Mouse (Mus musculus) forebrain, embryonic 13.5 days (tissue): ENCODE results near the gene Pde3a. TPM values are rescaled to one million over a fixed set of nuclear protein-coding genes. Genes with fewer than 3 reads are reported as not detected.
"Not testable (repeated sequence)": the region's sequence is repeated elsewhere in the genome, so short reads cannot be mapped to it uniquely, and the experiment has no call there.

ENCODE experiments used
- ATAC-seq: fragments of 200-750 bp; cut with Nextera tagmentation; 2 replicates; pipeline ENCODE4 v1.8.0; 2017
- H3K27ac ChIP-seq: fragments of 300-500 bp; sonication (generic); 2 replicates; pipeline ENCODE4 v1.5.1; 2015; ENCODE audit warnings: inconsistent platforms, mild to moderate bottlenecking, moderate library complexity
- H3K27me3 ChIP-seq: fragments of 300-500 bp; sonication (generic); 2 replicates; pipeline ENCODE4 v1.6.1; 2015; ENCODE audit warnings: mild to moderate bottlenecking, inconsistent platforms
- H3K36me3 ChIP-seq: fragments of 300-500 bp; sonication (generic); 2 replicates; pipeline ENCODE4 v1.6.1; 2015; ENCODE audit warnings: mild to moderate bottlenecking, inconsistent platforms; ENCODE audit not compliant: poor library complexity, severe bottlenecking
- H3K4me1 ChIP-seq: fragments of 300-500 bp; sonication (generic); 2 replicates; pipeline ENCODE4 v1.6.1; 2015; ENCODE audit warnings: inconsistent platforms
- H3K4me2 ChIP-seq: fragments of 300-500 bp; sonication (generic); 2 replicates; pipeline ENCODE4 v1.6.1; 2015; ENCODE audit warnings: inconsistent platforms, mild to moderate bottlenecking, moderate library complexity
- H3K4me3 ChIP-seq: fragments of 300-500 bp; sonication (generic); 2 replicates; pipeline ENCODE4 v1.5.1; 2015; ENCODE audit warnings: mild to moderate bottlenecking, inconsistent platforms
- H3K9ac ChIP-seq: fragments of 300-500 bp; sonication (generic); 2 replicates; pipeline ENCODE4 v1.6.1; 2015; ENCODE audit warnings: mild to moderate bottlenecking, inconsistent platforms
- H3K9me3 ChIP-seq: fragments of 300-500 bp; sonication (generic); replicated peaks from 2 replicates; pipeline ENCODE4 v1.6.1; 2016; ENCODE audit warnings: inconsistent platforms
- WGBS: fragments of 180-500 bp; shearing (Covaris S2); methylation state at CpG from one replicate; pipeline ENCODE4 v1.1.7; 2015; 5-methylcytosine and 5-hydroxymethylcytosine counted together
- polyA plus RNA-seq: library from polyadenylated mRNA; unstranded; fragments of >200 nt; fragmentation: Nextera tagmentation; extraction: Ambion mirVana; gene quantifications from 2 replicates; pipeline ENCODE4 v1.2.1, GENCODE M21; 2015

The Pde3a gene
- polyA plus RNA-seq, 1 experiment from 2014 or later, result 0.84 TPM

DNA sequence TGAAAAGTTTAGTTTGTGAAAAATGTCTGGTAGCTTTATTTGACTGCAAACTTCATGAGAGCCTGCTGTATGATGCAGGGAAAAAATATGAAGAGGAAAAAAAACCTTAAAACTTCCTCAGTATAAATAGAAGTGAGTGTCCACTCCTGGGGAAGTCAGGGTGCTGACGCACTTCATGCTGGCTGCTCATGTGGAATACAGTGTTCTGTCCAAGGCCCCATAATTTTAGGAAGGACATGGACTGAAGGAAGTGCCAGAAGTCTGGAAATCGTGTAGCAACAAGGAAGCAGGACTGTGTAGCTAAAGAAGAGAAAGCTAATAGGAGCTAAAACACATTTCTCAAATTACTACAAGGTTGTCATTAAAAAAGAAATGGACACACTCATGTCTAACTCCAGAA is 59.4 kb downstream of the Pde3a start:
- H3K4me1 ChIP-seq, result no peaks in the 10 kb centered on the region
- H3K9ac ChIP-seq, result no peak overlapping the region
- ATAC-seq, result no peak
- no peak overlapping the region for H3K4me3 ChIP-seq
- 81% methylated on average over 2 of the region's 2 CpGs for WGBS
- H3K36me3 ChIP-seq, result no peaks in the 10 kb centered on the region
- no peak overlapping the region for H3K4me2 ChIP-seq
- no peak overlapping the region for H3K27ac ChIP-seq
- no peaks in the 10 kb centered on the region for H3K9me3 ChIP-seq
- no peaks in the 10 kb centered on the region for H3K27me3 ChIP-seq

GRCm38 (mm10) chr6:141309872-141310271 is 60.8 kb downstream of the Pde3a start:
- Histone ChIP-seq H3K4me1 (no peaks in the 10 kb centered on the region), H3K27me3 (no peaks in the 10 kb centered on the region), H3K9me3 (no peaks in the 10 kb centered on the region), H3K27ac (no peak overlapping the region), H3K4me2 (no peak overlapping the region), H3K4me3 (no peak overlapping the region), H3K9ac (no peak overlapping the region), H3K36me3 (no peaks in the 10 kb centered on the region)
- ATAC-seq, result no peak
- 34% methylated on average over 3 of the region's 3 CpGs for WGBS

- H3K27me3 ChIP-seq, result no peaks in the 10 kb centered on the region
- H3K4me3 ChIP-seq, result no peak overlapping the region
- H3K36me3 ChIP-seq, result no peaks in the 10 kb centered on the region
- H3K27ac ChIP-seq, result no peak overlapping the region
- 67% methylated on average over 6 of the region's 6 CpGs for WGBS
- ATAC-seq, result no peak
- no peaks in the 10 kb centered on the region for H3K9me3 ChIP-seq
- no peak overlapping the region for H3K9ac ChIP-seq
- H3K4me1 ChIP-seq, result no peaks in the 10 kb centered on the region
- H3K4me2 ChIP-seq, result no peak overlapping the region
These were observed 61.3 kb downstream of the Pde3a start for GRCm38 (mm10) chr6:141310351-141310750.

DNA sequence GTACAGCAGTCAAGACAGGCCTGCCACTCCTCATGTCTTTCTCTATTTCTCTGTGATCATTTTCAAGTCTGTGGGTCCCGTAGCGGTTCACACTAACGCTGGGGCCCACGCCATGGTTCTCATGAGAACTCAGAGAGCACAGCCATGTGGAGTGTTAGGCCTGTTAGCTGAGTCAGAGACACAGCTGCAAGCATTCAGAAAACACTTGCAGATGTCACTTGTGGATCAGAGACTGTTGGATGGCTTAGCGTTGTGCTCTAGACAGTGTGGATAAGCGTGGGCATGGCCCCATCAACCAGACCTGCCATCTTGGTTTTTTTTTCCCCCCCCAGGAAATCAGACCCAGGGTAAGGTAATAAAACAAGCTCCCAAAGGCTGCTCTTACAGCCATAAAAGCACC is 62.5 kb downstream of the Pde3a start:
- no peak overlapping the region for H3K4me2 ChIP-seq
- H3K9ac ChIP-seq, result no peak overlapping the region
- 93% methylated on average over 6 of the region's 6 CpGs for WGBS
- H3K36me3 ChIP-seq, result no peaks in the 10 kb centered on the region
- no peak overlapping the region for H3K4me3 ChIP-seq
- no peaks in the 10 kb centered on the region for H3K27me3 ChIP-seq
- ATAC-seq, result no peak
- no peaks in the 10 kb centered on the region for H3K4me1 ChIP-seq
- H3K9me3 ChIP-seq, result no peaks in the 10 kb centered on the region
- no peak overlapping the region for H3K27ac ChIP-seq

GRCm38 (mm10) chr6:141313112-141313511 is 64.0 kb downstream of the Pde3a start:
- Histone ChIP-seq H3K9ac (no peak overlapping the region), H3K27me3 (no peaks in the 10 kb centered on the region), H3K36me3 (no peaks in the 10 kb centered on the region), H3K9me3 (no peaks in the 10 kb centered on the region), H3K4me1 (no peaks in the 10 kb centered on the region), H3K4me3 (no peak overlapping the region), H3K4me2 (no peak overlapping the region), H3K27ac (no peak overlapping the region)
- 91% methylated on average over 4 of the region's 4 CpGs for WGBS
- no peak for ATAC-seq

GRCm38 (mm10) chr6:141318440-141318839 is 69.4 kb downstream of the Pde3a start:
- no peaks in the 10 kb centered on the region for H3K36me3 ChIP-seq
- WGBS, result 61% methylated on average over 3 of the region's 3 CpGs
- ATAC-seq, result no peak

GRCm38 (mm10) chr6:141321253-141321652 is 72.2 kb downstream of the Pde3a start:
- Histone ChIP-seq H3K27ac (no peak overlapping the region), H3K36me3 (no peaks in the 10 kb centered on the region), H3K27me3 (no peaks in the 10 kb centered on the region), H3K9ac (no peak overlapping the region), H3K4me1 (no peaks in the 10 kb centered on the region), H3K4me3 (no peak overlapping the region), H3K9me3 (no peaks in the 10 kb centered on the region), H3K4me2 (no peak overlapping the region)
- ATAC-seq, result no peak
- WGBS, result 84% methylated on average over 3 of the region's 3 CpGs

More at GRCm38 (mm10) chr6:141318440-141318839, 69.4 kb downstream of the Pde3a start:
- Histone ChIP-seq H3K27ac (no peak overlapping the region), H3K4me2 (no peak overlapping the region), H3K9ac (no peak overlapping the region), H3K4me3 (no peak overlapping the region), H3K9me3 (no peaks in the 10 kb centered on the region), H3K4me1 (no peaks in the 10 kb centered on the region), H3K27me3 (no peaks in the 10 kb centered on the region)

DNA sequence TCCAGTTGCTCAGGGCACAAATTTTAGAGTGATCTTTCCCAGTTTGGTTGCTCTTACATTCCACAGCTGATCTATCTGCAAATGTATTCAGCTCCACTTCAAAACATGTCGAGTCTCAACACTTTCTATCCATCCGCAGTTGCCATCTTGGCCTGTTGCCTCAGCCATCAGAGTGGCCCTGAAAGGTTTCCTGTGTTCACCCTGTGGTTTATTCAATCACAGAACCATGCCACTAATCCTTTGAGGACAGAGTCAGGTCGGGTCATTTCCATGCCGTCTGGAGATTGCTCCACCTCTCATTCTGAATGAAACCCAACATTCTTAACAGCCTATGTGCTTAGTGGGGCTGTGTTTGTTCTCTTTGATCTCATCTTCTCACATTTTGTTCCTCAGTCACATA is 73.9 kb downstream of the Pde3a start:
- no peaks in the 10 kb centered on the region for H3K4me1 ChIP-seq
- H3K4me3 ChIP-seq, result no peak overlapping the region
- no peaks in the 10 kb centered on the region for H3K36me3 ChIP-seq
- H3K4me2 ChIP-seq, result no peak overlapping the region
- 51% methylated on average over 4 of the region's 4 CpGs for WGBS
- H3K27ac ChIP-seq, result no peak overlapping the region
- H3K27me3 ChIP-seq, result no peaks in the 10 kb centered on the region
- H3K9ac ChIP-seq, result no peak overlapping the region
- H3K9me3 ChIP-seq, result no peaks in the 10 kb centered on the region
- ATAC-seq, result no peak

GRCm38 (mm10) chr6:141327134-141327533 is 78.1 kb downstream of the Pde3a start:
- not testable (repeated sequence) for H3K36me3 ChIP-seq, H3K4me1 ChIP-seq, ATAC-seq, H3K27ac ChIP-seq, H3K27me3 ChIP-seq, H3K9ac ChIP-seq, H3K4me3 ChIP-seq, H3K4me2 ChIP-seq, H3K9me3 ChIP-seq
- WGBS, result 90% methylated on average over 2 of the region's 2 CpGs

DNA sequence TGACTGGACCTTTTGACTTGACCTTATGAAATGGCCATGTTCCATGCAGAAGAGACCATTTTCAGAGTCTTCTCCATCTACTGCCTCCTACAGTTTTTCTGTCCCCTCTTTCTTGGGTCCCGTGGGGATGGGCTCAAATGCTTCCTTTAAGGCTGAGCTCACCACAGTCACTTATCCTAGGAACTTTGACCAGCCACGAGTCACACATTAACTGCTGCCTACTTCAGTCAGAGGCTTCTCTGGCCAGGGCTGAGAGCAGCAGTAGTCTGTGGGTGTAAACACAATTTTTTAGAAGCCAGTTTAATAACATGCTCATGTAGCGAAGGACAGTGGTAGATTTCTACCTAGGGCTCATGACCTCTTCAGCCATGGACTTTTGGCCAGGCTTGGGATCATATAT is 79.0 kb downstream of the Pde3a start:
- no peak for ATAC-seq
- no peak overlapping the region for H3K9ac ChIP-seq
- H3K27me3 ChIP-seq, result no peaks in the 10 kb centered on the region
- no peak overlapping the region for H3K27ac ChIP-seq
- no peaks in the 10 kb centered on the region for H3K36me3 ChIP-seq
- no peak overlapping the region for H3K4me3 ChIP-seq
- H3K4me1 ChIP-seq, result no peaks in the 10 kb centered on the region
- WGBS, result 90% methylated on average over 3 of the region's 3 CpGs
- H3K4me2 ChIP-seq, result no peak overlapping the region
- no peaks in the 10 kb centered on the region for H3K9me3 ChIP-seq

- Histone ChIP-seq H3K27ac (no peak overlapping the region), H3K36me3 (no peaks in the 10 kb centered on the region), H3K9ac (no peak overlapping the region), H3K4me1 (no peaks in the 10 kb centered on the region), H3K4me2 (no peak overlapping the region), H3K27me3 (no peaks in the 10 kb centered on the region), H3K4me3 (no peak overlapping the region), H3K9me3 (no peaks in the 10 kb centered on the region)
- no peak for ATAC-seq
- 47% methylated on average over 2 of the region's 2 CpGs for WGBS
These were observed 82.4 kb downstream of the Pde3a start for GRCm38 (mm10) chr6:141331464-141331863.

GRCm38 (mm10) chr6:141332613-141333165 is 83.6 kb downstream of the Pde3a start:
- Histone ChIP-seq H3K9ac (no peak overlapping the region), H3K27me3 (no peaks in the 10 kb centered on the region), H3K27ac (no peak overlapping the region), H3K4me3 (no peak overlapping the region), H3K4me2 (no peak overlapping the region), H3K4me1 (no peaks in the 10 kb centered on the region), H3K9me3 (no peaks in the 10 kb centered on the region), H3K36me3 (no peaks in the 10 kb centered on the region)
- 84% methylated on average over 4 of the region's 4 CpGs for WGBS
- no peak for ATAC-seq

- Histone ChIP-seq H3K4me2 (no peak overlapping the region), H3K27me3 (no peaks in the 10 kb centered on the region), H3K27ac (no peak overlapping the region), H3K4me3 (no peak overlapping the region), H3K9me3 (no peaks in the 10 kb centered on the region), H3K9ac (no peak overlapping the region), H3K36me3 (no peaks in the 10 kb centered on the region), H3K4me1 (no peaks in the 10 kb centered on the region)
- WGBS, result 57% methylated on average over 3 of the region's 3 CpGs
- ATAC-seq, result no peak
These were observed 84.2 kb downstream of the Pde3a start for GRCm38 (mm10) chr6:141333245-141333644.
